Mouse (Mus musculus) MEL (cell line): ENCODE results near the gene Ecsit. TPM values are rescaled to one million over a fixed set of nuclear protein-coding genes. Genes with fewer than 3 reads are reported as not detected.

Source experiments
- DNase-seq: peaks from one replicate; pipeline ENCODE4 v3.0.0; 2011; ENCODE audit warnings: low read depth, low spot score
- H3K27ac ChIP-seq: 2 replicates; pipeline ENCODE4 v1.5.1; 2012; ENCODE audit warnings: low read depth, mild to moderate bottlenecking, control low read depth, low read length, moderate library complexity; ENCODE audit not compliant: control insufficient read depth
- H3K27me3 ChIP-seq, 2 experiments: fragments of 150-350 bp in 1 of 2; sonication (generic) in 1 of 2; 2 replicates each; pipeline ENCODE4 v1.6.1; 2012; ENCODE audit warnings: low read length in 2 of 2, mild to moderate bottlenecking in 2 of 2, improper control_type of control experiment in 1 of 2, moderate library complexity in 1 of 2; ENCODE audit not compliant: insufficient read depth in 2 of 2, control insufficient read depth in 1 of 2
- H3K36me3 ChIP-seq, 2 experiments: 2 replicates each; pipeline ENCODE4 v1.6.1; 2012 to 2014; ENCODE audit warnings: low read length in 2 of 2, improper control_type of control experiment in 1 of 2, inconsistent platforms in 1 of 2, mild to moderate bottlenecking in 1 of 2; ENCODE audit not compliant: insufficient read depth in 2 of 2, control insufficient read depth in 1 of 2
- H3K4me1 ChIP-seq, 2 experiments: fragments of 150-350 bp in 1 of 2; sonication (generic) in 1 of 2; 2 replicates each; pipeline ENCODE4 v1.6.1; 2012; ENCODE audit warnings: low read length in 2 of 2, improper control_type of control experiment in 1 of 2, mild to moderate bottlenecking in 1 of 2; ENCODE audit not compliant: insufficient read depth in 2 of 2, control insufficient read depth in 1 of 2
- H3K4me3 ChIP-seq, 2 experiments: fragments of 150-350 bp in 1 of 2; sonication (generic) in 1 of 2; 2 replicates each; pipeline ENCODE4 v1.5.1; 2012; ENCODE audit warnings: low read depth in 2 of 2, low read length in 2 of 2, mild to moderate bottlenecking in 2 of 2, moderate library complexity in 2 of 2, control low read depth in 1 of 2, improper control_type of control experiment in 1 of 2; ENCODE audit not compliant: control insufficient read depth in 1 of 2, insufficient read depth in 1 of 2
- H3K79me2 ChIP-seq: 2 replicates; pipeline ENCODE4 v1.6.1; 2012; ENCODE audit warnings: mild to moderate bottlenecking, low read length, moderate library complexity; ENCODE audit not compliant: control insufficient read depth, poor library complexity, insufficient read depth
- H3K9ac ChIP-seq: 2 replicates; pipeline ENCODE4 v1.6.1; 2012; ENCODE audit warnings: low read depth, mild to moderate bottlenecking, control low read depth, low read length, moderate library complexity; ENCODE audit not compliant: control insufficient read depth, poor library complexity, severe bottlenecking
- H3K9me3 ChIP-seq: fragments of 150-350 bp; sonication (generic); replicated peaks from 2 replicates; pipeline ENCODE4 v1.6.1; 2012; ENCODE audit warnings: mild to moderate bottlenecking, low read length, improper control_type of control experiment, moderate library complexity; ENCODE audit not compliant: insufficient read depth
- BHLHE40 ChIP-seq: IDR thresholded peaks from 2 replicates; pipeline ENCODE4 v1.6.1; 2012; ENCODE audit warnings: low read depth, mild to moderate bottlenecking, inconsistent platforms, low read length, improper control_type of control experiment, borderline replicate concordance
- CHD1 ChIP-seq: IDR thresholded peaks from 2 replicates; pipeline ENCODE4 v1.6.1; 2012; ENCODE audit warnings: low read depth, mild to moderate bottlenecking, inconsistent platforms, low read length, improper control_type of control experiment
- CHD2 ChIP-seq: IDR thresholded peaks from 2 replicates; pipeline ENCODE4 v1.6.1; 2011; ENCODE audit warnings: low read length, improper control_type of control experiment
- E2F4 ChIP-seq: IDR thresholded peaks from 2 replicates; pipeline ENCODE4 v1.6.1; 2011; ENCODE audit warnings: low read depth, low read length, improper control_type of control experiment, borderline replicate concordance
- ELF1 ChIP-seq: IDR thresholded peaks from 2 replicates; pipeline ENCODE4 v1.6.1; 2014; ENCODE audit warnings: low read depth, mild to moderate bottlenecking, inconsistent platforms, low read length, improper control_type of control experiment, moderate library complexity
- ETS1 ChIP-seq: IDR thresholded peaks from 2 replicates; pipeline ENCODE4 v1.6.1; 2012; ENCODE audit warnings: low read depth, mild to moderate bottlenecking, inconsistent platforms, low read length, improper control_type of control experiment, moderate library complexity
- GABPA ChIP-seq: IDR thresholded peaks from 2 replicates; pipeline ENCODE4 v1.6.1; 2012; ENCODE audit warnings: low read depth, mild to moderate bottlenecking, inconsistent platforms, low read length, improper control_type of control experiment, moderate library complexity
- HCFC1 ChIP-seq: IDR thresholded peaks from 2 replicates; pipeline ENCODE4 v1.6.1; 2012; ENCODE audit warnings: low read depth, mild to moderate bottlenecking, inconsistent platforms, low read length, improper control_type of control experiment, moderate library complexity
- KAT2A ChIP-seq: conservative IDR thresholded peaks from 2 replicates; pipeline ENCODE4 v1.6.1; 2012; ENCODE audit warnings: low read depth, low read length, improper control_type of control experiment, inconsistent platforms
- MAFK ChIP-seq: IDR thresholded peaks from 2 replicates; pipeline ENCODE4 v1.6.1; 2011; ENCODE audit warnings: low read depth, mild to moderate bottlenecking, low read length, improper control_type of control experiment, borderline replicate concordance
- MAZ ChIP-seq: IDR thresholded peaks from 2 replicates; pipeline ENCODE4 v1.6.1; 2012; ENCODE audit warnings: low read depth, mild to moderate bottlenecking, inconsistent platforms, low read length, improper control_type of control experiment
- MYB ChIP-seq: IDR thresholded peaks from 2 replicates; pipeline ENCODE4 v1.6.1; 2011; ENCODE audit warnings: mild to moderate bottlenecking, low read depth, low read length, improper control_type of control experiment
- MYC ChIP-seq: IDR thresholded peaks from 2 replicates; pipeline ENCODE4 v1.6.1; 2011; ENCODE audit warnings: low read depth, mild to moderate bottlenecking, low read length, improper control_type of control experiment, moderate library complexity
- NRF1 ChIP-seq: IDR thresholded peaks from 2 replicates; pipeline ENCODE4 v1.6.1; 2014; ENCODE audit warnings: low read depth, mild to moderate bottlenecking, inconsistent platforms, low read length, improper control_type of control experiment, moderate library complexity; ENCODE audit not compliant: poor library complexity, insufficient read depth, severe bottlenecking
- POLR2AphosphoS2 ChIP-seq: IDR thresholded peaks from 2 replicates; pipeline ENCODE4 v1.6.1; 2011; ENCODE audit warnings: low read length, improper control_type of control experiment
- RAD21 ChIP-seq: IDR thresholded peaks from 2 replicates; pipeline ENCODE4 v1.6.1; 2011; ENCODE audit warnings: mild to moderate bottlenecking, low read depth, low read length, improper control_type of control experiment
- RCOR1 ChIP-seq: IDR thresholded peaks from 2 replicates; pipeline ENCODE4 v1.6.1; 2012; ENCODE audit warnings: low read depth, mild to moderate bottlenecking, inconsistent platforms, low read length, improper control_type of control experiment
- TAL1 ChIP-seq: IDR thresholded peaks from 2 replicates; pipeline ENCODE4 v1.6.1; 2012; ENCODE audit warnings: mild to moderate bottlenecking, inconsistent platforms, low read length, moderate library complexity, mixed read lengths
- ZC3H11A ChIP-seq: IDR thresholded peaks from 2 replicates; pipeline ENCODE4 v1.6.1; 2012; ENCODE audit warnings: low read depth, mild to moderate bottlenecking, inconsistent platforms, low read length, improper control_type of control experiment
- ZNF384 ChIP-seq: IDR thresholded peaks from 2 replicates; pipeline ENCODE4 v1.6.1; 2012; ENCODE audit warnings: low read depth, mild to moderate bottlenecking, inconsistent platforms, low read length, improper control_type of control experiment
- polyA plus RNA-seq, 2 experiments: library from polyadenylated mRNA; stranded (reverse) in 1 of 2; unstranded in 1 of 2; fragments of >175 nt in 1 of 2; fragments of >200 nt in 1 of 2; gene quantifications; 2 replicates each; pipeline versions ENCODE4 v1.2.1 to v1.2.4; 2012; ENCODE audit warnings: low replicate concordance in 2 of 2, low read depth in 1 of 2; ENCODE audit not compliant: insufficient read length in 2 of 2, insufficient read depth in 1 of 2, missing spikeins in 1 of 2
- total RNA-seq: library from RNA; depleted of rRNA; stranded (reverse); fragments of 300-350 nt; gene quantifications from 2 replicates; pipeline ENCODE4 v1.2.3, GENCODE M21; 2012

Ecsit gene
- total and polyA plus RNA-seq, 3 experiments = 87.6 to 211 (median 183) TPM

DNA sequence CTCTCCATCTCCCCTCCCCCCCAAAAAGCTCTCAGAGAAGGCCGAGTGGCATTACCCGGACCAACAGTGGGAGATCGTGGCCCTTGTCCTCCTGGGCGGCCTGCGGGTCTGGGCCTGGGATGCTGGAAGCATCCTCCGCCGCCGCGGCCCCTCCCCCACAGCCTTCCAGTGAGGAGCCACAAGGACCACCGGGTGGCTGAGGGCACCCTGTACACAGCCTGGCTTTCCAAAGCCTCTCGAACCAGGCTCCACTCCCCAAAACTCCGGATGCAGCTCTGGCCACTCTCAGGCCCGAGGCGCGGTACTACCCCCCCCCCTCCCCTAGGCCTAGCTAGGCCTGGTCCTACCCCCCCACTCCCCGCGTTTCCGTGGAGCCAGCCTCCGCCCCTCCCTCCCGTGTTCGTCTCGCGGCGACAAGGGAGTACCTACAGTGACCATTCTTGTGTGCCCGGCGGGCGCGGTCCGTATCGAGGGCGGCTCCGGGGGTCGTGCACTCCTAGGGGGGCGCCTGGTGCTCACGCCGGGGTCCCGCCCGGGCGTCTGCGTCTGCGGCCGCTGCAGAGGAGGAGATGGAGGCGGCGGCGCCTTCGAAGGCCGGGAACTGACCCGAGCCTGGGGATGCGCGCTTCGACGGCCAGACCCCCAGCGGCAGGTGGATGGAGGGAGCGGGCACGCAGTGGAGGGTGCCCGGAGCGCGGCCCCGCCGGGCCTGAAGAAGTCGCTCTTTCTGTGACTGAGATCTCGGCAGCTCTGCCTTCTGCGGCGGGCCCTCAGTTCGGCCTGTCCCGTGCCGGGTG is 33.9 kb downstream of the Ecsit start:
- Histone ChIP-seq H3K27me3 (no peaks in the 10 kb centered on the region), H3K9me3 (no peaks in the 10 kb centered on the region), H3K36me3 (no peaks in the 10 kb centered on the region), H3K4me1 (no peaks in the 10 kb centered on the region), H3K9ac (no peak overlapping the region), H3K4me3 (no peak overlapping the region), H3K27ac (no peak overlapping the region), H3K79me2 (no peaks in the 10 kb centered on the region)
- TF ChIP-seq POLR2AphosphoS2 (no peak), KAT2A (no peak), MAZ (no peak), E2F4 (no peak), MAFK (no peak), TAL1 (no peak), CHD2 (no peak), MYB (no peak), BHLHE40 (no peak), RCOR1 (no peak), CHD1 (no peak), GABPA (no peak), ZNF384 (no peak)
- no peak for DNase-seq

- Histone ChIP-seq H3K4me3 (no peak overlapping the region), H3K36me3 (no peaks in the 10 kb centered on the region), H3K9me3 (no peaks in the 10 kb centered on the region), H3K9ac (no peak overlapping the region), H3K27ac (no peak overlapping the region), H3K27me3 (no peaks in the 10 kb centered on the region), H3K79me2 (no peaks in the 10 kb centered on the region), H3K4me1 (no peaks in the 10 kb centered on the region)
- no peak for TF ChIP-seq ZC3H11A
- no peak for TF ChIP-seq ETS1
- no peak for TF ChIP-seq HCFC1
- no peak for TF ChIP-seq RAD21
- TF ChIP-seq NRF1 = no peak
- TF ChIP-seq MYC = no peak
- TF ChIP-seq ELF1 = no peak
- TF ChIP-seq MAZ = no peak
- DNase-seq = no peak
Measured at GRCm38 (mm10) chr9:22050351-22050889, 34.8 kb downstream of the Ecsit start.
